Mouse (Mus musculus): ENCODE measurements around the gene Tnxb. TPM values are rescaled to one million over a fixed set of nuclear protein-coding genes. Genes with fewer than 3 reads are reported as not detected.

The Tnxb gene
- polyA plus RNA-seq, 1 experiment from 2014 or later, result 0.27 TPM

DNA sequence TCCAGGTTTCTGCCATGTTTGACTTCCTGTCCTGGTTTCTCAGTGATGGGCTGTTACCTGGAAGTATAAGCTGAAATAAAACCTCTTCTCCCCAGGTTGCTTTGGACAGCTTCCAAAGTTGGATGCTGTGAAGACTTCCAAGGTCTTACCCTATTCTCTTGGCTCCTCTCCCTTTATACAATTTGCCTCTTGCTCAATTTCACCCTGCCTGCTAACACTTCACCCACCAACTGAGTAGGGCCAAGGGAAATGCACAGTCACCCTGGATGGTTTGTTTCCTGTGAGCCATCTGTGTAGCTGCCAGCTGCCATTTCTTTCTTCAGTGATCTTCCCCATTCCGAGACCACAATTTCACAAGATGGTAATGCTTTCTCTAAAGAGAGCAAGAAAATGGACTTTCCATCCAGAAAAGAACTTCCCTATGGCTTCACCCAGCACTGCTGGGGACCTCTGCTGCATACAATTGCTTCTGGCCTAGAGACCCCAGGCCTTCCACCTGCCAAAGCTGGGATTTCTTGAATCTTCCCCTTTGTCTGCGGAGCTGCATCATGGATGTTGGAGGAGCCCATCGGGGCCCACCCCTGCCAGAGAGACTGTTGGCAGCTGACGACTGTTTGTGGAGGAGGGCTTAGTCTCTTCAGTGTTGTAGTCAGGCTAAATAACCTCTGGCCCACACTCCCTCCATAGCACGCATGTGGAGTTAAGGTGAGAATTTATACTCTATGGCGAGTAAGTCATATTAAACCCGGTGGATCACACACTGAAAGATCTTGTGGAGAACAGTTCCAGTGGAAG is 30.7 kb upstream of the Tnxb start:
- H3K27me3 ChIP-seq (ENCODE audit: control insufficient read depth, insufficient read depth, low read depth, low read length), result peaks cover 3% of the 10 kb centered on the region; the same call in 1 of the 2 replicates
- H3K27ac ChIP-seq (ENCODE audit: low read length), result peak overlapping the region; percentile 10; the same call in 1 of the 2 replicates
- WGBS (ENCODE audit: insufficient replicate concordance), result 58% methylated on average over 7 of the region's 7 CpGs
- no peaks in the 10 kb centered on the region for H3K9me3 ChIP-seq (replicated peaks; ENCODE audit: control insufficient read depth, low read length)
- H3K4me2 ChIP-seq (ENCODE audit: low read depth, low read length), result no peak overlapping the region
- no peak for ATAC-seq (ENCODE audit: low read depth)
- H3K4me1 ChIP-seq (ENCODE audit: control insufficient read depth, low read depth, low read length), result peaks cover 7% of the 10 kb centered on the region
- no peaks in the 10 kb centered on the region for H3K36me3 ChIP-seq (ENCODE audit: control insufficient read depth, insufficient read depth)
- H3K9ac ChIP-seq (ENCODE audit: low read depth, low read length), result no peak overlapping the region
- no peak overlapping the region for H3K4me3 ChIP-seq (ENCODE audit: low read depth, low read length)

DNA sequence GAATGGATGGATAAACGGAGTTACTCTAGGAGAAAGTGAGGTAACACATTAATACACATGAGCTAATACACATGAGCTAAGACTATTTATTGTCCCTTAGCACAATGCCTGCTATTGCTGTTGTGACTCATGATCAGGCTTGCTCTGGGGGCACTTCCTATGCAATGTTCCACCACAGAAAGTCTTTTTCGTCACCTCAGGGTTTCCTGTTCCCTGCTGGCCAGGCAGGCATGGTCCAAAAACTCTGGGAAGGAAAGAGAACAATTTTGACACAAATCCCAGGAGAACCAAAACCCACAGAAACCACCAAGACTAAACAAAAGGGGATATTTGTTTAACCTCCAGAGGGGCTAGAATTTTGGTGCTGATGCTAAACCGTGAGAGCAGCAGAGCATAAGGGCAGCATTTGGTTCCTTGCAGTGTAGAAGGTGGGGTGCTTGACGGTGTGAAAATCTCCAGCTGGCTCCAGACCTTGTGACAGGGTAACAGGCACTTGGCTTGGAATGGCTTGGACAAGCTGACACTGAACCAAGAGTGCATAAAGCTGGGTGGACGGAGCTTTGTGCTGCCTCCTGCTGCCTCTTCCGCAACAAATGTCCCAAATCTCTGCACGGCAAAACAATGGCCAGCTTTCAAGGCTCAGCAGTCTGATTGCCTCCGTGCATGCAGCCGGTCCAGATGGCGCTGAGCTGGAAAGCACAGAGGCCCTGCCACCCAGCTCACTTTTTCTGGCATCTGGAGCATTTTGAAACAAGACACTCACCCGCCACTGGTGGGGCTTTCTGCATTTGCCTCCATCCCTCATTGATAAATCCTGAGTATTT is 29.3 kb upstream of the Tnxb start:
- no peak for ATAC-seq (ENCODE audit: low read depth)
- Histone ChIP-seq H3K9ac (ENCODE audit: low read depth, low read length) (no peak overlapping the region), H3K4me3 (ENCODE audit: low read depth, low read length) (no peak overlapping the region), H3K27me3 (ENCODE audit: control insufficient read depth, insufficient read depth, low read depth, low read length) (peaks cover under 1% of the 10 kb centered on the region; the same call in 1 of the 2 replicates), H3K4me1 (ENCODE audit: control insufficient read depth, low read depth, low read length) (peaks cover 17% of the 10 kb centered on the region), H3K9me3 (replicated peaks; ENCODE audit: control insufficient read depth, low read length) (no peaks in the 10 kb centered on the region), H3K36me3 (ENCODE audit: control insufficient read depth, insufficient read depth) (no peaks in the 10 kb centered on the region), H3K4me2 (ENCODE audit: low read depth, low read length) (no peak overlapping the region), H3K27ac (ENCODE audit: low read length) (no peak overlapping the region)
- 29% methylated on average over 11 of the region's 11 CpGs for WGBS (ENCODE audit: insufficient replicate concordance)

DNA sequence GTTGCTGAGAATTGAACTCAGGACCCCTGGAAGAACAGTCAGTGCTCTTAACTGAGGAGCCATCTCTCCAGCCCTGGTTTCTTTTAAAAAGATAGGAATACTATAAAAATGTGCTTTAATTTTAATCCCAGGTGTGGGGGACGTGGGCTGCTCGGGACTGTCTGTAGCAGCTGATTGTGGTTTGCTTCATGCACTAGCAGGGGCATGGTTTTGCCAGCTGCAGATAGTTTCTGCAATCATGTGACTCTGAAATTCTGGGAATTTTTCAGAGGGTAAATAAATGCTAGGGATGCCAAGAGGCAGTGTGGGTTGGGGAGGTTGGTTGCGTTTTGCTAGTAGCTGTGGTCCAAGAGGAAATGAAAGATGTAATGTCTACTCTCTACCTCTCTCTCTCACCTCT is 28.4 kb upstream of the Tnxb start:
- H3K27ac ChIP-seq (ENCODE audit: low read length), result no peak overlapping the region
- peaks cover 24% of the 10 kb centered on the region for H3K4me1 ChIP-seq (ENCODE audit: control insufficient read depth, low read depth, low read length)
- ATAC-seq (ENCODE audit: low read depth), result no peak
- no peaks in the 10 kb centered on the region for H3K9me3 ChIP-seq (replicated peaks; ENCODE audit: control insufficient read depth, low read length)
- no peak overlapping the region for H3K9ac ChIP-seq (ENCODE audit: low read depth, low read length)
- WGBS (ENCODE audit: insufficient replicate concordance), result 58% methylated on average over 3 of the region's 3 CpGs
- H3K36me3 ChIP-seq (ENCODE audit: control insufficient read depth, insufficient read depth), result no peaks in the 10 kb centered on the region
- H3K4me2 ChIP-seq (ENCODE audit: low read depth, low read length), result no peak overlapping the region
- no peak overlapping the region for H3K4me3 ChIP-seq (ENCODE audit: low read depth, low read length)
- H3K27me3 ChIP-seq (ENCODE audit: control insufficient read depth, insufficient read depth, low read depth, low read length), result no peaks in the 10 kb centered on the region; the same call in 1 of the 2 replicates

DNA sequence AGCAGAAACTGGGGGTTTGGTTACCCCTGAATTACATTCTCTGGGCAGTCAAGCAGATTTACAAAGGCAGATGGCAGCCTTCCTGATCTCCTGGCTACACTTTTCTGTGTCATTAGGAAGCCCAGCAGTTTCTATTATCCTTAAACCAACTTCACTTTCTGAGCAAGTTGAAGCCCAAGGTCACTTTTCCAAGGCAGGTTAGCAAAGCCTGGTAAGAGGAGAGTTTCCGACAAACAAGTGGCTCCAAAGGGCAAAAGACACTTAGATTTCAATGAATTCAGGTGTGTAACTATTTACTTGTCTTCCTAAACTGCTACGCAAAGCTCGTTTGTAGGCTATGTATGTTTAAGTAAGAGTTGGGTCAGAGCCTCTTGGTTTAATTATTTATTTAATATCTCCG is 27.0 kb upstream of the Tnxb start:
- ATAC-seq (ENCODE audit: low read depth), result no peak
- no peak overlapping the region for H3K9ac ChIP-seq (ENCODE audit: low read depth, low read length)
- H3K36me3 ChIP-seq (ENCODE audit: control insufficient read depth, insufficient read depth), result no peaks in the 10 kb centered on the region
- no peak overlapping the region for H3K27ac ChIP-seq (ENCODE audit: low read length)
- H3K9me3 ChIP-seq (replicated peaks; ENCODE audit: control insufficient read depth, low read length), result no peaks in the 10 kb centered on the region
- H3K4me1 ChIP-seq (ENCODE audit: control insufficient read depth, low read depth, low read length), result peaks cover 31% of the 10 kb centered on the region
- no peak overlapping the region for H3K4me3 ChIP-seq (ENCODE audit: low read depth, low read length)
- no peak overlapping the region for H3K4me2 ChIP-seq (ENCODE audit: low read depth, low read length)
- WGBS (ENCODE audit: insufficient replicate concordance), result 68% methylated on average over 4 of the region's 4 CpGs
- no peaks in the 10 kb centered on the region for H3K27me3 ChIP-seq (ENCODE audit: control insufficient read depth, insufficient read depth, low read depth, low read length)

GRCm38 (mm10) chr17:34643944-34644343 is 26.4 kb upstream of the Tnxb start:
- 72% methylated on average over 10 of the region's 10 CpGs for WGBS (ENCODE audit: insufficient replicate concordance)
- H3K27ac ChIP-seq (ENCODE audit: low read length), result no peak overlapping the region
- H3K4me1 ChIP-seq (ENCODE audit: control insufficient read depth, low read depth, low read length), result peaks cover 31% of the 10 kb centered on the region
- no peak overlapping the region for H3K9ac ChIP-seq (ENCODE audit: low read depth, low read length)
- H3K27me3 ChIP-seq (ENCODE audit: control insufficient read depth, insufficient read depth, low read depth, low read length), result no peaks in the 10 kb centered on the region
- H3K9me3 ChIP-seq (replicated peaks; ENCODE audit: control insufficient read depth, low read length), result no peaks in the 10 kb centered on the region
- H3K36me3 ChIP-seq (ENCODE audit: control insufficient read depth, insufficient read depth), result no peaks in the 10 kb centered on the region
- no peak overlapping the region for H3K4me2 ChIP-seq (ENCODE audit: low read depth, low read length)
- H3K4me3 ChIP-seq (ENCODE audit: low read depth, low read length), result no peak overlapping the region
- no peak for ATAC-seq (ENCODE audit: low read depth)

- under 1% methylated on average over 16 of the region's 16 CpGs for WGBS (ENCODE audit: insufficient replicate concordance)
- no peaks in the 10 kb centered on the region for H3K27me3 ChIP-seq (ENCODE audit: control insufficient read depth, insufficient read depth, low read depth, low read length)
- peak within 1 kb of the TSS; percentile 60 for H3K4me3 ChIP-seq (ENCODE audit: low read depth, low read length)
- no peaks in the 10 kb centered on the region for H3K36me3 ChIP-seq (ENCODE audit: control insufficient read depth, insufficient read depth)
- H3K9ac ChIP-seq (ENCODE audit: low read depth, low read length), result peak within 1 kb of the TSS; percentile 59
- peaks cover 31% of the 10 kb centered on the region for H3K4me1 ChIP-seq (ENCODE audit: control insufficient read depth, low read depth, low read length)
- ATAC-seq (ENCODE audit: low read depth), result peak; percentile 53
- H3K4me2 ChIP-seq (ENCODE audit: low read depth, low read length), result peak within 1 kb of the TSS; percentile 57
- no peaks in the 10 kb centered on the region for H3K9me3 ChIP-seq (replicated peaks; ENCODE audit: control insufficient read depth, low read length)
- peak within 1 kb of the TSS; percentile 51 for H3K27ac ChIP-seq (ENCODE audit: low read length)
Measured at GRCm38 (mm10) chr17:34644608-34645007, 25.7 kb upstream of the Tnxb start, which contains the start of gene Fkbpl. TSS of gene Fkbpl (plus strand) at chr17:34644764.

- Histone ChIP-seq H3K36me3 (ENCODE audit: control insufficient read depth, insufficient read depth) (peaks cover under 1% of the 10 kb centered on the region), H3K27ac (ENCODE audit: low read length) (peak overlapping the region; percentile 51; the same call in 1 of the 2 replicates), H3K9ac (ENCODE audit: low read depth, low read length) (peak overlapping the region; percentile 59), H3K4me3 (ENCODE audit: low read depth, low read length) (peak overlapping the region; percentile 60), H3K4me2 (ENCODE audit: low read depth, low read length) (peak overlapping the region; percentile 57), H3K27me3 (ENCODE audit: control insufficient read depth, insufficient read depth, low read depth, low read length) (no peaks in the 10 kb centered on the region), H3K4me1 (ENCODE audit: control insufficient read depth, low read depth, low read length) (peaks cover 31% of the 10 kb centered on the region), H3K9me3 (replicated peaks; ENCODE audit: control insufficient read depth, low read length) (no peaks in the 10 kb centered on the region)
- ATAC-seq (ENCODE audit: low read depth), result no peak
- whole genome bisulfite sequencing (ENCODE audit: insufficient replicate concordance), result 41% methylated on average over 10 of the region's 10 CpGs
Measured at GRCm38 (mm10) chr17:34645256-34645829, 25.0 kb upstream of the Tnxb start.

GRCm38 (mm10) chr17:34645831-34646511 is 24.4 kb upstream of the Tnxb start:
- Histone ChIP-seq H3K27ac (ENCODE audit: low read length) (no peak overlapping the region), H3K9ac (ENCODE audit: low read depth, low read length) (no peak overlapping the region), H3K4me2 (ENCODE audit: low read depth, low read length) (peak overlapping the region; percentile 45; the same call in 1 of the 2 replicates), H3K4me3 (ENCODE audit: low read depth, low read length) (peak overlapping the region; percentile 95), H3K27me3 (ENCODE audit: control insufficient read depth, insufficient read depth, low read depth, low read length) (no peaks in the 10 kb centered on the region), H3K9me3 (replicated peaks; ENCODE audit: control insufficient read depth, low read length) (no peaks in the 10 kb centered on the region), H3K36me3 (ENCODE audit: control insufficient read depth, insufficient read depth) (peaks cover 4% of the 10 kb centered on the region), H3K4me1 (ENCODE audit: control insufficient read depth, low read depth, low read length) (peaks cover 31% of the 10 kb centered on the region)
- 61% methylated on average over 30 of the region's 30 CpGs for WGBS (ENCODE audit: insufficient replicate concordance)
- no peak for ATAC-seq (ENCODE audit: low read depth)

Measured in liver, embryonic 16.5 days (tissue).